Mouse (Mus musculus) T-helper 2 cell (primary cell): Measurements from ENCODE around the gene Atp2b2.

ENCODE experiments used
- in situ Hi-C: fragments of 300-600 bp; cut with MboI, MseI; formaldehyde crosslinking; loops from one replicate; pipeline ENCODE4 v1.15.1; 2025; ENCODE audit warnings: high pct_unique_total_duplicates

The Atp2b2 gene

GRCm38 (mm10) chr6:113891225-113891967, 151.0 kb downstream of the Atp2b2 start:
- in situ Hi-C loops = no loop called here

- in situ Hi-C loops = no loop called here
Observed at GRCm38 (mm10) chr6:113890858-113891213, 151.6 kb downstream of the Atp2b2 start.

- in situ Hi-C loops = no loop called here
Observed at GRCm38 (mm10) chr6:113890023-113890857, 152.2 kb downstream of the Atp2b2 start.

GRCm38 (mm10) chr6:113889180-113889579, 153.2 kb downstream of the Atp2b2 start:
- in situ Hi-C loops = no loop called here

GRCm38 (mm10) chr6:113886886-113887285, 155.5 kb downstream of the Atp2b2 start:
- in situ Hi-C loops = no loop called here

GRCm38 (mm10) chr6:113884806-113885205, 157.6 kb downstream of the Atp2b2 start:
- in situ Hi-C loops = no loop called here

GRCm38 (mm10) chr6:113883225-113883624, 159.2 kb downstream of the Atp2b2 start:
- in situ Hi-C loops = no loop called here

- in situ Hi-C loops = no loop called here
Observed at GRCm38 (mm10) chr6:113882396-113882795, 160.0 kb downstream of the Atp2b2 start.

GRCm38 (mm10) chr6:113881561-113882243, 160.7 kb downstream of the Atp2b2 start:
- in situ Hi-C loops = no loop called here

GRCm38 (mm10) chr6:113879366-113879765, 163.0 kb downstream of the Atp2b2 start:
- in situ Hi-C loops = no loop called here

GRCm38 (mm10) chr6:113878510-113879128, 163.8 kb downstream of the Atp2b2 start:
- in situ Hi-C loops = no loop called here

GRCm38 (mm10) chr6:113876585-113876984, 165.8 kb downstream of the Atp2b2 start:
- in situ Hi-C loops = no loop called here

- in situ Hi-C loops = no loop called here
Observed at GRCm38 (mm10) chr6:113875201-113875600, 167.2 kb downstream of the Atp2b2 start.

GRCm38 (mm10) chr6:113872654-113873053, 169.8 kb downstream of the Atp2b2 start:
- in situ Hi-C loops = no loop called here

GRCm38 (mm10) chr6:113870775-113871174, 171.6 kb downstream of the Atp2b2 start:
- in situ Hi-C loops = no loop called here

- in situ Hi-C loops = no loop called here
Observed at GRCm38 (mm10) chr6:113868552-113868951, 173.9 kb downstream of the Atp2b2 start.

GRCm38 (mm10) chr6:113865699-113866098, 176.7 kb downstream of the Atp2b2 start:
- in situ Hi-C loops = no loop called here

- in situ Hi-C loops = no loop called here
Observed at GRCm38 (mm10) chr6:113864812-113865211, 177.6 kb downstream of the Atp2b2 start.

- in situ Hi-C loops = no loop called here
Observed at GRCm38 (mm10) chr6:113862955-113863354, 179.5 kb downstream of the Atp2b2 start.

GRCm38 (mm10) chr6:113861938-113862337, 180.5 kb downstream of the Atp2b2 start:
- in situ Hi-C loops = no loop called here

GRCm38 (mm10) chr6:113861375-113861770, 181.0 kb downstream of the Atp2b2 start:
- in situ Hi-C loops = no loop called here
